Mouse (Mus musculus): ENCODE measurements around the gene Zfp580.
"Not testable (repeated sequence)": the region's sequence is repeated elsewhere in the genome, so short reads cannot be mapped to it uniquely, and the experiment has no call there.

Zfp580 gene

DNA sequence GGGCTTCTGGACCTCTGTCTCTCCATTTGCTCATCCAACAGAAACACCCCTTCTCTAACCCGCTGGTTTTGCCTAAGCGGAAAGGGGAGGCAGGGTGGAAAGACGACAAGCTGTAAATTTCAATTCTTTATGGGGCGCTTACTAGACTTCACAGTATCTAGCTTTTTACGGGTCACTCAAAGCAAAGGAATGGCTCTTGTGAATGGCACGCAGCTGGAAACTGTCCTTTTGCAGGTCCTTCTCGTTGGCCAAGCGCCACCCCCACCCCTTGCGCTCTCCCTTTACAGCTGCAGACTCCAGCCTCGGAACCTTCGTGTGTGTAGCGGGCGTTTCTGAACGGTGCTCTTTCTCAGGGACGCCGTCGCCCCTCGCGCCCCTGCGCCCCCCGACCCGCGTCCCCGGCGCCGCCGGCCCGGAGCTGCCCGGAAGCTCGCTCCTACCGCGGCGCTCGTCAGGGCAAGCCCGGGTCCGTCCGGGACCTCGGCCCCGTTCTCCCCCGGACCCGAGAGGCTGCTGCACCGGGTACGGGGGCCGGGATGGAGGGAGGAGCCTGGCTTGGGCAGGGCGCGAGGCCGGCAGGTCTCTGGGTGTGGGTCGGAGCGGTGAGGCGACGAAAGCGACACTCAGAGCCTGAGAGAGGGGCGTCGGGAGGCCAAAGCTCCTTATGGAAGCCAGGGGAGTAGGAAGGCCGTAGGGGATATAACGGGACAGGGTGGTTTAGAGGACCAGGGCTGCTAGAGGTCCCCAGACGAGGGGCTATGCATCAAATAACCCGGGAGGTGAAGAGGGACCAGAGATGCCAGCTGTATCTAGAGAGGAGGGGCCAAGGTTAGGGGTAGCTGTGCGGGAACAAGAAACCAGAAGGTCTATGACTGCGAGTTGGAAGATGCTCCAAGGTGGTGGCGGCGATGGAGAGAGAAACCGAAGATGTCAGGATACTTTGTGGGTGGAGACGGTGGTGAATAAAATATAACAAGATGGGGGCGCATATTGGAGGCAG lies at the start of gene Zfp580:
Zfp580 (plus strand) TSS at position 346 of the 1,000 bp plus-strand sequence.
- peak; percentile 45 for DNase-seq (ENCODE audit: low read depth, low spot score)

DNA sequence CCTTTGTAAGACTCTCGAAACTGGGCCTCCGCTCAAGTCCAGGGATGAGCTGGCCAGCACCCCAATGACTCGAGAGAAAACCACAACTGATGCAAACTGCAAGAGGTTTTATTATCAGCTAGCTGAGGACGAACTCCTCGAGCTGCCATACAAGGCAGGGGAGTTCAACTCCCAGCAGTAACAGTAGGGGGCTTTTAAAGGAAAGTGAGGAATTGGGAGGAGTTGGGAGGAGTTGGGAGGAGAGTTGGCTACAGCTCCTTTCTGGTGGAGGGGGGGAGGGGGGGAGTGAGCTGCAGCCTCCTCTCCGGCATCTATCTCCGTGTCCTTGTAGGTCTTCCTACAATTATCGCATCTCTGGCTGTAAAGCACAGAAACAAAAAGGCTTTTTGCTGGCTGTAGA lies 48.5 kb upstream of the Zfp580 start:
- DNase-seq (ENCODE audit: low read depth, low spot score) = not testable (repeated sequence)

DNA sequence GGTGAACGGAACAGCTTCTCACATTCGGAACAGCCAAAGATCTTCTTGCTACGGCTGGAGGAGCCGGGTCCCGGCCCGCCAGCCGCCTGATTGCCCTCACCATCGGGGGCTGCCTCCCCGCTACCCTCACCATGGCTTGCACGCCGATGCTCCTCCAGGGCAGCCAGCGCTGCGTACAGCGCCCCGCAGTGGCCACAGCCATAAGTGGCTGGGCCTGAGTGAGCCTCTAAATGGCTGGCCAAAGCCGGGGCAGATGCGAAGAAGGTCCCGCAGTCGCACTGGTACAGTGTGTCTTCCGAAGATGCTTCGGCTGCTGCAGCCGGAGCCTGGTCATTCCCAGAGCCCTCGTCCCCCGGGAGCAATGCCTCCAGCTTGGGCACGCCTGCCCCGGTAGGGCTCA lies 43.1 kb upstream of the Zfp580 start:
- DNase-seq (ENCODE audit: low read depth, low spot score) = no peak

DNA sequence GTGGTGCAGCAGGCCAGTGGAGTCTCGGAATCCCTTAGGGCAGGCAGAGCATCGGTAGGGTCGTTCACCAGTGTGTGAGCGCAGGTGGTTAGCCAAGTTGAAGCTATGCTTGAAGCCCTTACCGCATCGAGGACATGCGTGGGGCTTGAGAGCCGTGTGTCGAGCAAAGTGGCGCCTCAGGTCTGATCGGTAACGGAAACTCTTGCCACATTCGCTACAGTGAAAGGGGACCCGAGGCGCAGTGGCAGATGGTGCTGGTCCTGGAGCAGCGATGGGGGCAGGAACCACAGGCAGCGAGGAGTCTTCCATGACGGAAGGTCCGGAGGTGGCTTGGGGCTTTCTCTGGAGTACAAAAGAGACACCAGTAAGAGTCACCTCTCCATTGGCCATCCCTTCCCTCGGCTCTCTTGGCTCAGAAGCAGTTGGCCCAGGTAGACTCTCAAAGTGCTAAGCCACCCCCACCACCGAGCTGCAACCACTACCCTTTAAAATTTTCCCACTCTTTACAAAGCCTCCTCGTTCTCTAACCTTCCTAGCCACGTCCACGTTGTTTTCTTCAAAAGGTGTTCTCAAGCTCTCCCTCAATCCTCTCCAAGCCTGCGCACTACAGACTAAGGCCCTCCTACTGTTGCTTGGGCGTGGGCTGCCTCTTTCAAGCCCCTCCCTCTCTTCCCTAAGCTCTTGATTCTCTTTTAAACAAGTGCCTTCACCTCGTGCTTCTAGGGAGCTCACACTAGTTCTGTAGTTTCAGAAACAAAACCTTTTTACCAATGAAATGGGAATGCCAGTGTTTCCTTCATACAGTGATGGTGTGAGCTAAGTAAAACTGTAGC lies 38.4 kb upstream of the Zfp580 start:
- no peak for DNase-seq (ENCODE audit: low read depth, low spot score)

DNA sequence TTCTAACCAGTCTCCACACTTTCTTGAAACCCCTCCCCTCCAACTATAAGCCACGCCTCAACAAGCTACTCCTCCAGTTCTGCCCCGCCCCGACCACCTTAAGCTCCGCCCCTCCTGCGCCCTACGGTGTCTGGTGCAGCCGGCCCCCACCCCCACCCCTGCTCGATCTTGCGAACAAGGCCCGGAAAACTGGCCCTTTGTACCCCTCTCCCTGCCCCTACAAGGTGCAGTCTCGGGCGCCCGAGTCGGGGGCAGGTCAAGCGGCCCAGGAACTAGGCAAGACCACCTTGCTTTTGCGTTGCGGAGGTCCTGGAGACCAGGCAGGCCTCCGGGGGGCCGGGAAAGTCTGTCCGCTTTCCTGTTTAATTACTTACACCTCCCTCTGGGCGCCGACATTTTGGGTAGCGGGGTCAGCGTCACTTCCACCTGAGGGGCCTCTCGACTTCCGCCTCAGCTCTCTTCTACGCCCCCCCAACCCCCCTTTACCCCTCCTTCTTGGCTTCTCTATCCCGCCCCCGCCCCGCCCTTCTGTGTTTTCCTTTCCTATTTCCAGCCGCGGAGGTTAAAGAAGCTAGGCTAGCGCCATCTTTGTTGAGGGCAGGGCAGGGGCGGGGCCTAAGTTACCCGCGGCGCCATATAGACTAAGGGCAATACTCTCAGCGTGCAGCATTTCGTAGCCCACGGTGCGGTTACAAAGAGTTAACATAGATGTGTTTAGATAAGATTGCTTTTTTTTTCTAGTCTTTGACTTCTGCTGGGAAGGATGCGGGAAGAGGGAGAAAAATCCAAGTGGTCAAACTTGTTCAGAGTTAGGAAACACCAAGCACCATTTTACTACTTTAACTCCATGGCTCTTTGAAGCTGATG lies 36.9 kb upstream of the Zfp580 start, which contains the start of the genes Zfp524 and Fiz1:
Zfp524 (plus strand) TSS at position 165 of the 867 bp plus-strand sequence.
Fiz1 (minus strand) TSS at position 447 of the 867 bp plus-strand sequence.
- no peak for DNase-seq (ENCODE audit: low read depth, low spot score)

DNA sequence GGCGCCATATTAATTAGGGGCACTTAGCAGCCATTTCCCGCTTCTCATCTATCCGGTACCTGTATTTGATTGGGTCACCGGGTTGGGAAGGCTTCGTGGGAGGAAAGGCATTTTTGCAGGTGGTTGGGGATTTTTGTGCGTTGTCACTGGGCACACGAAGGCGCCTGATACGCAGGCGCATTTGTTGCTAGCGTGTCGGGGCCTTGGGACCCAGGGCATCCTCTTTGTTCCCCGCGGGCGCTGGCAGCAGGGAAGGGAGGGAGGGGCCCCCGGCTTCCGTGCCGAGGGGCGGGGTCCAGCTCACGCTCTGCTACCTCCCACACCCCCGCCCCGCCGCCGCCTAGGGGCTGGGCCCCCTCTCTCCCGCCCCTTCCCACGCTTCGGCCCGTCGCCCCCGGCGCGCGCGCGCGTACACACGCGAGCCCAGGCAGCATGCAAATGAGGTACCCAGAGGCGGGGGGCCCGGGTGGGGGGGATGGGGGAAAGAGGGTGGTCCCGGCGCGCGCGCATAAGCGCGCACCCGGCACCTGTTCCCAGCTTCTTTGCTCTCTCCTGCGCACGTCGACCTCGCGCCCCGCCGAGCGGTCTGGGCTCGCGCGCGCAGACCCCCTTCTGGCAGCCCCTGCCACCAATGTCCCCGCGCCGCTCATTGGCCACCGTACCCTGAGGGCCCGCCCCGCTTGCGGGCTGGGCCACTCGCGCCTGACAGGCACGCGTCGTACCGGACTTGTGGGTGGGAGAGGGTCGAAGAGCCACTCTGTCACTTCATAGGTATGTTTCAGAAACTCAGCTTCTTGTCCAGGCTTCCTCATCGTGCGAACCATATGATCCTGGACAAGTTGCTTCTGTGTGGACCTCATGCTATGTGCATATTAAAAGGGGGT lies 36.0 kb upstream of the Zfp580 start, which contains the start of gene Gm44973:
Gm44973 (plus strand) TSS at position 379 of the 884 bp plus-strand sequence.
- no peak for DNase-seq (ENCODE audit: low read depth, low spot score)

DNA sequence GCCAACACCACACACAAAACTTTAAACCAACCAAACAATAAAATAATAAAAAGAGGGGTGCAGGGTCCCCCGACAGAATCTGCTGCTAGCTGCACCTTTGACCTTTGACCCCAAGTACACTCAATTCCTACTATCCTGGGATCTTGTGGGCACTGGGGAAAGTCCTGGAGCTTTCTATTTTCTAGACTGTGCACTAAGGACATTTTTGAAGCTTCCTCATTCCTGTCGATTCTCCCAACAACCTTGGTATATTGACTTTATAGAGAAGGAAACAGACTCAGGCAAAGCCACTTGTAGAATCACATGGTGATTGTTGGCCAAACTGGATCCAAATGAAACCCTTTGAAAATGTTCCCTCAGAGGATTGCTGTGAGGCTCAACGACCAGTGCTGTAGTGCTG lies 35.3 kb upstream of the Zfp580 start:
- no peak for DNase-seq (ENCODE audit: low read depth, low spot score)

DNA sequence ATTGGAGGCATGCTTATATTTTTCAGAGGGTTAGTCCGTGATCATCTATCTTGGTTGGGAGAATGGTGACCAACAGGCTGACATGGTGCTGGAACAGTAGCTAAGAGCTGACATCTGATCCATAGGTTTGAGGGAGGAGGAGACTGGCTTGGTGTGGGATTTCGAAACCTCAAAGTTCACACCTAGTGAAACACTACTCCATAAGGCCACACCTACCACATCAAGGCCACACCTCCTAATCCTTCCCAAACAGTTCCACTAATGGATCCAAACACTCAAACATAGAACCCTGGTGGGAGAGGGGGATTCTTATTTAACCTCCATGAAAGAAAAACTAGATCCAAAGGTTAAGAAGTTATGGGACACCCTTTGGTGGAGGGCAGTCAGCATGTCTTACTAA lies 34.4 kb upstream of the Zfp580 start:
- DNase-seq (ENCODE audit: low read depth, low spot score) = no peak

DNA sequence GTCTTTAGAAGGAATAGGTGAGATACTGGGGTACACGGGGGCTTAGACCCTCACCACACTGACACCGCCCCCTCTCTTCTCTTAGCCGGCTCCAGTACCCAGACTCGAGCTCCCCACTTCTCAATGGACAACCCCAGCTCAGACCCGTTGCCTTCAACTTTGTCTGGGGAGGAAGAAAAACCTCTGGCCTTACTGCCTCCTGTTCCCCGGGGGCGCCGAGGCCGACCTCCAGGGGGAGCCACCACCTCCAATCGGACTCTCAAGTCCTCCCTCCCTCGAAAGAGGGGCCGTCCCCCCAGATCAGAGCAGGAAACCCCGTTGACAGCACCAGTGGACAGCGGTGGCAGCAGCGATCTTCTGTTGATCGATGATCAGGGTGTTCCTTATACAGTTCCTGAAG lies 34.0 kb upstream of the Zfp580 start:
- DNase-seq (ENCODE audit: low read depth, low spot score) = no peak

DNA sequence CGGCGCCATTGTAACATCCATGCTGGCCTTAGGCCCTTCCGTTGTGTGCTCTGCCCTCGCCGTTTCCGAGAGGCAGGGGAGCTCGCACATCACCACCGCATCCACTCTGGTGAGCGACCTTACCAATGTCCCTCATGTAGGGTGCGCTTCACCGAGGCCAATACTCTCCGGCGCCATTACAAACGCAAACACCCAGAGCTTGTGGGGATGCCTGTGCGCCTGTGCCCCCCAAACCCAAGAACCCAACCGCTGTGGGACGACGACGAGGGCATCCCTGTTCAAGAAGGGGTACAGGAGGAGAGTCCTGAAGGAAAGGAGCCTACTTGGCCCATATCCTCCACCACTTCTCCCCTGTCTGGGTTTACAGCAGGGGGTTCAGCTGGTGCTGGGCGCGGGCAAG lies 33.4 kb upstream of the Zfp580 start:
- DNase-seq (ENCODE audit: low read depth, low spot score) = no peak

DNA sequence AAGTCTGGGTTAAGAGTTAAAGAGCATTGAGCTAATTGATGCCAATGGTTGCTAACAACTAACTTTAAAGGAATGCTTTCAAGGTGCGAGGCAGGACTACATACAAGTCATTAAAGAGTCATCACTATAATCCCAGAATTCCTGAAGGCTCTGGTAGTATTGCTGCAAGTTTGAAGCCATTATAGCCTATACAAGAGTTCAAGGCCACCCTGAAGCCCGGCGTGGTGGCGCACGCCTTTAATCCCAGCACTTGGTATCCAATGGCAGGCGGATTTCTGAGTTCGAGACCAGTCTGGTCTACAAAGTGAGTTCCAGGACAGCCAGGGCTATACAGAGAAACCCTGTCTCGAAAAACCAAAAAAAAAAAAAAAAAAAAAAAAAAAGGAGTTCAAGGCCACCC lies 31.8 kb upstream of the Zfp580 start:
- DNase-seq (ENCODE audit: low read depth, low spot score) = not testable (repeated sequence)

DNA sequence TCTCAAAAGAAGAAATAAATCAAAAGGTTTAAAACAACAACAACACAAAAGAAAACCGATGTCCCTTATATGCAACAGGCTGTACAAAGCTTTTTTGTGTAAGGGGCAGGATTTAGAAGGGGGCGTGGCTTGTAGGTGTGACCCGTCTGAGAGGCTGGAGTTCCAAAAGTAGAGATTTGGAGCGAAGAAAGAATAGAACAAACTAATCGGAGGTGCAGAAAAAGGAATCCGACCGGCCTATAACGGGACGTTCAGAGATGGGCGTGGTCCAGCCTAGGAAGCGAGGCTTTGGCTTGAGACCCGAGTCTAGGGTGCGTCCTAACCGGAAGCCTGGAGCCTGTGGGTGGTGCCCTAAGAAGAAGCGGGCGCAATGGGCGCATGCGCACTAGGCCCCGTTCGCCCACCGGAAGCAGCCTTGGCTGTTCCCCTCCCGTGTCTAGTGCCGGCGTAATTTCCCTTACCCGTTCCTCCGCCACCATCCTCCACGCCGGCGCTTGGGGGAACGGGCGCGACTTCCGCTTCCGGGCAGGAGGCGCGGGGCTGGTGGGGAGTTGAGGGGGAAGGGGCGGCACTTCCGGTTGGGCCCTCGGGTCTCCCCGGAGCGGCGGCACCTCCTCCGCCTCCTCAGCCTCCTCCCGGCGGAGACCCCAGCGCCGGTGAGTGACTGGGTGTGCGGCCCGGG lies 31.2 kb upstream of the Zfp580 start, which contains the start of the genes Zfp865 and Ccdc106:
Zfp865 (plus strand) TSS at position 377 of the 682 bp plus-strand sequence.
Ccdc106 (plus strand) TSS at position 554 of the 682 bp plus-strand sequence.
- DNase-seq (ENCODE audit: low read depth, low spot score) = peak; percentile 97

DNA sequence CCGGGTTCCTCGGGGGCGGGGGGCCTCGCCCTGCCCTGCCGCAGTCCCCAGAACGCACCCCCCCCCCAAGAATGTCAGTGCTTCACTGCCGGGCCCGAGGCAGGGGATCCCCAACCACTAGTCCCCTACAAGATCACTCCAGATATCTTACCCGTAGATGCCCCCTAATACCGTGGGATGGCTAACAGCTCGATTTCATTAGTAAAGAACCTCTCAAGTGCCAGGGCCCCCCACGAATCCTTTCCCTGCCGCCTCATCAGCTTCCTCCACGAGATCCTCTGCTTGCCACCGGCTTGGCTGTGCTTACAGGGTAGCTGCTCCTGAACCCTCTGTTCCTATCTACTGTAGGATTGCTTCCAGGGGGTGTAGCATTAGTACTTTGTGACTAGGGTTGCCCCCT lies 30.7 kb upstream of the Zfp580 start:
- DNase-seq (ENCODE audit: low read depth, low spot score) = no peak

DNA sequence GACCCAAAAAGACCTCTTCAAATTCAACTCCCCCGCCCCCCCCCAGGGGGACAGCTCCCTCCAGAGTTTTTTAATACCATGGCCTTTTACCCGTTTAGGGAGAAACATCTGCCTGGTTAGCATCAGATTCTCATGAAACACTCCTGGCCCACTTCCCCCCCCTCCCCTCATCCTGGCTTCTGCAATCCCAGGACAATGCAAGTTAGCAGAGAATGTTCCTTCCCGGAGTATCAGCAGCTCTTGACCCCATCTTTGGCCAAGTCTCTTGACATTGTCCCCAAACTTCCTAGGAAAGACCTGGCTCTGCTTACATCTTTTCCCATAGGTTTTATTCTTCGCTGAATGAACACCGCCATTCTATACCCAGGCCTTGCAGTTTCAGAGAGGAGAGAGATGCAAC lies 30.1 kb upstream of the Zfp580 start:
- no peak for DNase-seq (ENCODE audit: low read depth, low spot score)

DNA sequence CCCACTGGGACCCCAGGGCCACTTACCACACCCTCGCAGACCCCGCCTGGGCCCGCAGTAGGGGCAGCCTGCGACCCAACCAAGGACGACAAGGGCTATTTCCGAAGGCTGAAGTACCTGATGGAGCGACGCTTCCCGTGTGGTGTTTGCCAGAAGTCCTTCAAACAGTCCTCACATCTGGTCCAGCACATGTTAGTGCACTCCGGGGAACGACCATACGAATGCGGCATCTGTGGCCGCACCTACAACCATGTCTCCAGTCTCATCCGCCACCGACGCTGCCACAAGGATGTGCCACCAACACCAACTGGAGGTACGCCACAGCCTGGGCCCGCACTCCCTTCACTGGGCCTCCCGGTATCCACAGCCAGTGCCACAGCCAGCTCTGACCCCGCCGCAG lies 21.8 kb upstream of the Zfp580 start:
- DNase-seq (ENCODE audit: low read depth, low spot score) = no peak

DNA sequence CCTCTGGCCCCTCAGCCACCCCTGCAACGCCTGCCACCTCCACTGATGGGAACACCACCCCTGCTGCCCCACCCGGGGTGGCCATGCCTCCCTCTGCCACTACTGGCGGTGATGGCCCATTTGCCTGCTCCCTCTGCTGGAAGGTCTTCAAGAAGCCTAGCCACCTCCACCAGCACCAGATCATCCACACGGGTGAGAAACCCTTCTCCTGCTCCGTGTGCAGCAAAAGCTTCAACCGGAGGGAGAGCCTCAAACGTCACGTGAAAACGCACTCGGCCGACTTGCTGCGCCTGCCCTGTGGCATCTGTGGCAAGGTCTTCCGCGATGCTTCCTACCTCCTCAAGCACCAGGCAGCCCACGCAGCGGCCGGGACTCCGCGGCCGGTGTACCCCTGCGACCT lies 21.4 kb upstream of the Zfp580 start:
- no peak for DNase-seq (ENCODE audit: low read depth, low spot score)

DNA sequence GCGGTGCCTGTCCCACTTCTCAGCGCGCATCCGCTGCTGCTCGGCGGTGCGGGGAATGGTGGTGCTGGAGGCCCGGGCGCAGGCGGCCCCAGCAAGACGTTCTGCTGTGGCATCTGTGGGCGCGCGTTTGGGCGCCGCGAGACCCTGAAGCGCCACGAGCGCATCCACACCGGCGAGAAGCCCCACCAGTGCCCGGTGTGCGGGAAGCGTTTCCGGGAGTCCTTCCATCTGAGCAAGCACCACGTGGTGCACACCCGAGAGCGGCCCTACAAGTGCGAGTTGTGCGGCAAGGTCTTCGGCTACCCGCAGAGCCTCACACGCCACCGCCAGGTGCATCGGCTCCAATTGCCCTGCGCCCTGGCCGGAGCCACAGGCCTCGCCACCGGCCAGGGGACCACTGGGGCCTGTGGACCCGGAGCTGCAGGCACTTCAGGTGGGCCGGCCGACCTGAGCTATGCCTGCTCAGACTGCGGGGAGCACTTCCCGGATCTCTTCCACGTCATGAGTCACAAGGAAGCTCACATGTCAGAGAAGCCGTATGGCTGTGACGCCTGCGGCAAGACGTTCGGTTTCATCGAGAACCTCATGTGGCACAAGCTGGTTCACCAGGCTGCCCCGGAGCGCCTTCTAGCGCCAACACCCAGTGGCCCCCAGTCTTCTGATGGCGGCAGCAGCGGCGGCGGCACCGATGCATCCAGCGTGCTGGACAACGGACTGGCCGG lies 20.6 kb upstream of the Zfp580 start:
- no peak for DNase-seq (ENCODE audit: low read depth, low spot score)

DNA sequence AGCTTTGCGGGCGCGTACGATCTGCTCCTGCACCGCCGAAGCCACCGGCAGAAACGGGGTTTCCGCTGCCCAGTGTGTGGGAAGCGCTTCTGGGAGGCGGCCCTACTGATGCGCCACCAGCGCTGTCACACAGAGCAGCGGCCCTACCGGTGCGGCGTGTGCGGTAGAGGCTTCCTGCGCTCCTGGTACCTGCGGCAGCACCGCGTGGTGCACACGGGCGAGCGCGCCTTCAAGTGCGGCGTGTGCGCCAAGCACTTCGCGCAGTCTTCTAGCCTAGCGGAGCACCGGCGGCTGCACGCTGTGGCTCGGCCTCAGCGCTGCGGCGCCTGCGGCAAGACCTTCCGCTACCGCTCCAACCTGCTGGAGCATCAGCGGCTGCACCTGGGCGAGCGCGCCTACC lies 19.8 kb upstream of the Zfp580 start:
- no peak for DNase-seq (ENCODE audit: low read depth, low spot score)

DNA sequence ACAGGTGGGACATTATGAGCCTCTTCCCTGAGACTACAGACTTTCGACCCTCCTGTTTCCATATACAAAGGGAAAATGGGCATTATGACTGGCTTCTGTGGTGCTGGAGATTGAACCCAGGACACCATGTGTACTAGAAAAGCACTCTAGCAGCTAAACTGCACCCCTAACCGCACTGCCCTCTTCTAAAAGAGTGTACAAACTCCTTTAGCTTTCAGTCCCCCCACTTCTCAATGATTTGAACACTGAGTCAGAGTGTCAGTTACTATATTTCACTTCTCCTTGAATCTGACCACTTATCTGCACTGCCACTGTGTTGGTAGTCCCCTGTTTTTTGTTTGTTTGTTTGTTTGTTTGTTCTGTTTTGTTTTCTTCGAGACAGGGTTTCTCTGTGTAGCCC lies 17.5 kb upstream of the Zfp580 start, which contains the start of gene 4632433K11Rik:
4632433K11Rik (plus strand) TSS at position 301 of the 400 bp plus-strand sequence.
- DNase-seq (ENCODE audit: low read depth, low spot score) = no peak
